Comparison of ENCODE assay signal across 21 mouse cellular contexts in genomic region chr17:50053961-50054360, GRCm38 (mm10).
"Had no signal": no experiment of that assay in that cellular context is flagged by ENCODE, and none has a peak within 500 bp of the region (broad histone marks: within the 10 kb centered on the region; RNA-seq: fewer than 3 reads in every experiment).

No protein-coding gene starts in this region.

- H3K4me3 ChIP-seq: gastrocnemius, adult 2 months; heart, embryonic 10.5 days; heart, embryonic 12.5 days; intestine, embryonic 15.5 days; left cerebral cortex, adult 2 months; limb, embryonic 10.5 days; limb, embryonic 12.5 days; liver, embryonic 13.5 days; liver, embryonic 15.5 days had no signal

- DNase-seq: gastrocnemius, adult 2 months; gastrocnemius, postnatal 10 days; gastrocnemius, postnatal 25 days; heart, adult 18-20 months; heart, postnatal 10 days; heart, postnatal 4 days; kidney, adult 18-20 months; kidney, adult 8-10 months; kidney, postnatal 10 days; kidney, postnatal 4 days; liver; liver, embryonic 13.5 days; liver, postnatal 0 days had no signal

- H3K36me3 ChIP-seq: heart, embryonic 10.5 days; heart, embryonic 12.5 days; intestine, embryonic 15.5 days; limb, embryonic 10.5 days; limb, embryonic 12.5 days; liver, embryonic 13.5 days; liver, embryonic 15.5 days had no signal

- H3K27ac ChIP-seq: heart, embryonic 10.5 days; intestine, embryonic 15.5 days; left cerebral cortex, adult 2 months; limb, embryonic 10.5 days; limb, embryonic 12.5 days; liver, embryonic 13.5 days; liver, embryonic 15.5 days had no signal

- H3K9me3 ChIP-seq: heart, embryonic 10.5 days; heart, embryonic 12.5 days; intestine, embryonic 15.5 days; limb, embryonic 10.5 days; limb, embryonic 12.5 days; liver, embryonic 13.5 days; liver, embryonic 15.5 days had no signal

- H3K4me1 ChIP-seq: intestine, embryonic 15.5 days had no signal

- H3K9ac ChIP-seq: heart, embryonic 12.5 days; hindbrain, embryonic 14.5 days; intestine, embryonic 15.5 days; limb, embryonic 12.5 days; liver, embryonic 13.5 days; liver, embryonic 15.5 days; liver, postnatal 0 days had no signal
